Mouse (Mus musculus) heart, postnatal 25 days (tissue): ENCODE measurements at regions not wholly inside any gene's neighbourhood (a gene's known extent, or its start where the extent isn't known, plus 50 kb on each side); places are given as distances from the start of the nearest gene placed in this dataset.
A peak's percentile ranks its signal among the peaks of the same experiment; 100 is the strongest.

Source experiments
- DNase-seq: peaks from one replicate; pipeline ENCODE4 v3.0.0; 2022; ENCODE audit warnings: low spot score
- intact Hi-C: fragments of 180-260 bp; cut with DNase I; formaldehyde crosslinking; loops from one replicate; pipeline ENCODE4 v1.15.1; 2025

- intact Hi-C loops: no loop called here
Measured at GRCm38 (mm10) chr14:105514413-105514812, 256.0 kb downstream of the Ndfip2 start.

GRCm38 (mm10) chr14:105512914-105513677 is 254.7 kb downstream of the Ndfip2 start:
- DNase-seq: no peak
- intact Hi-C loops: no loop called here

More at GRCm38 (mm10) chr14:105514413-105514812, 256.0 kb downstream of the Ndfip2 start:
- DNase-seq: no peak

DNA sequence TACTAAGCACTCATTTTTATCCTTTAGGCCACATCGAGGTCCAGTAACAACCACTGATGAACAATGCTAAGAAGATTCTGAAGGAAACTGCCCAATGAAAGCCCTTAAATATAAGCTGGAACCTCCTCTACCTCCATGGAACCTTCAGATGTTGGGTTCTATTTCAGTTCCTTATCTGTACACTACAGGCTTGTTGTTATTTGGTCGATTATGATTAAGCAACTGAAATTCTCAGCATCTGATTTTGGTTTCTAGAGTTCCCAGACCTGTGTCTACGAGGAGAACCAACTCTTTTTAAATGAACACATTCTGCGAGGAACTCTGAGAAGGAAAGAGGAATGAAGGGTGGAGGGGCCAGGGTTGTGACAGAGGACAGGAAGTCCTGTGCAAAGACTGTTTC is 253.5 kb downstream of the Ndfip2 start:
- intact Hi-C loops: no loop called here
- no peak for DNase-seq

DNA sequence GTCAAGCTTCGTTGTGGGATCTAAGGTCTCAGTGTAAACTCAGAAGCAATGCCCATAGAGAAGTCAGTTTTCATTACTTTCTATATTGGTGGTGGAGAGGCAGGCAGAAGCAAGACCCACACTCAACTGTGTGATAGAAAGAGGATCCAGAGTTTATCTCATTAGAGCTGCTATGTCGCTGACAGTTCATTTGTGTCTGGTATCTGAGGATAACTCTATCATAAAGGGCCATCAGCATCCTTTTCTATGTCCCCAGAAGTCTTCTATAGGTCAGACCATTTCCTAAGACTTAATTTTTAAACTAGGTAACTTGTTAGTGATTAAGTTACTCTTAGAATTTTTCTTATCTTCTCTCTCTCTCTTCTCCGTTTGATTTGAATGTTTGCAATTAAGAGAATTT is 252.8 kb downstream of the Ndfip2 start:
- DNase-seq: no peak
- intact Hi-C loops: no loop called here

- intact Hi-C loops: loop anchor here (10.0 kb wide), 1 partner anchor 230 kb away; no protein-coding TSS in a partner anchor
- no peak for DNase-seq
Measured at GRCm38 (mm10) chr14:105505261-105505660, 246.9 kb downstream of the Ndfip2 start.

- no peak for DNase-seq
- intact Hi-C loops: loop anchor here (5.0 to 10.0 kb wide), 2 partner anchors 102 to 230 kb away; no protein-coding TSS in a partner anchor
Measured at GRCm38 (mm10) chr14:105504376-105504775, 246.0 kb downstream of the Ndfip2 start.

DNA sequence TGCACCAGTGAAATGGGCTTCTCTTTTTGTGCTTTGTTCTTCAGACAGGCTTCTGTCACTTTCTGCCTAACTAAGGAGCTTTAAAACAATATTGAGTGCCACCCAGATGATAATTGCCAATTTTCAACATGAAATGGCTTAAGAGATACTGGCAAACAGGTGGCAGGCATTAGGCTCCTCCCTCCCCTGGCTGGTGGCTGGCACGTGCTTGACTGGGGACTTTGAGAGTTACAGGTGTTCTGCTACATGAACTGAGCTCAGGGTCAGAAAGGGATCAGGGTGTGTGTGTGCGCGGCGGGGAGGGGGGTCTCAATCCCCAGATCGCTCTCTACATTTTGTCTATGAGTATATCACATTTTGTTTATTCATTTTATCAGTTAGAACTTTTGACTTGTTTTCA is 245.4 kb downstream of the Ndfip2 start:
- no peak for DNase-seq
- intact Hi-C loops: loop anchor here (5.0 to 10.0 kb wide), 2 partner anchors 102 to 231 kb away; no protein-coding TSS in a partner anchor

GRCm38 (mm10) chr14:105502633-105502975 is 244.2 kb downstream of the Ndfip2 start:
- intact Hi-C loops: loop anchor here (5.0 to 10.0 kb wide), 2 partner anchors 100 to 232 kb away; no protein-coding TSS in a partner anchor
- DNase-seq: no peak

DNA sequence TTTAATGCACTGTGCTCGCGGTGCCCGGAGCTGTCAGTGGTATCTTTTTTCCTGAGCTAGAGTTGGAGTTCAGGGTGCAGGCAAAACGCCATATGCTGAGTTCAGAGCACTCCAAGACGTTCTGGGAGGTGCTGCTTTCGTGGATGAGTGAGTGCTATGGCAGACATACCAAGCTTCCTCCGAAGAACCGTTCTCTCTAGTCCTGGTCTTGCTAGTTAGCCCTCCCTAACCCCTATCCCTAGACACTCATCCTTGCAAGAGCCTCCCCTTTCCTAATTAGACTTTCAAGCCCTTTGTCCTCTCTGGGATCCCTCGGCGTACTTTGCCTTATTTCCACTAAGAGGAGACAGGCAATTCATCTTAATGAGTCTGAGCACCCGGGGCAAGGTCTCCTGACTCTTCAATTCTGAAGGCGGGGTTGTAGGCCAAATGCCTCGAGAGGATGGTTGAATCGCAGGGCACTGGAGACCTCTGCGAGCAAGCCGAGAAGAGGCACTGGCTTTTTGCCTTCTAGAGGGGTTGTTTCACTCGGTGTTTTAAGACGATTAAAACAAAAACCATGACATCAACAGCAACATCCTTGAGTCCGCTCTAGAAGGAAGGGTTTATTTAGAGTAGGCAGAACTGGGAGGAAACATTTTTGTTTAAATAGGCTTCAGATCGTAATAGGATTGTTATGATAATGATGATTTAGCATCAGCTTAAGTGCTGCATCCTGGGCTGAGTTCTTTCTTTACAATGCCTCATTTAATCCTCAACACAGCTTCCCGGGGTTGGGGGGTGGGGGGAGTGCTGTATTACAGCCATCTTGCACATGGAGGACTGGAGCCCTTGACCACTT is 243.6 kb downstream of the Ndfip2 start:
- intact Hi-C loops: loop anchor here (5.0 to 10.0 kb wide), 2 partner anchors 100 to 233 kb away; no protein-coding TSS in a partner anchor
- no peak for DNase-seq

DNA sequence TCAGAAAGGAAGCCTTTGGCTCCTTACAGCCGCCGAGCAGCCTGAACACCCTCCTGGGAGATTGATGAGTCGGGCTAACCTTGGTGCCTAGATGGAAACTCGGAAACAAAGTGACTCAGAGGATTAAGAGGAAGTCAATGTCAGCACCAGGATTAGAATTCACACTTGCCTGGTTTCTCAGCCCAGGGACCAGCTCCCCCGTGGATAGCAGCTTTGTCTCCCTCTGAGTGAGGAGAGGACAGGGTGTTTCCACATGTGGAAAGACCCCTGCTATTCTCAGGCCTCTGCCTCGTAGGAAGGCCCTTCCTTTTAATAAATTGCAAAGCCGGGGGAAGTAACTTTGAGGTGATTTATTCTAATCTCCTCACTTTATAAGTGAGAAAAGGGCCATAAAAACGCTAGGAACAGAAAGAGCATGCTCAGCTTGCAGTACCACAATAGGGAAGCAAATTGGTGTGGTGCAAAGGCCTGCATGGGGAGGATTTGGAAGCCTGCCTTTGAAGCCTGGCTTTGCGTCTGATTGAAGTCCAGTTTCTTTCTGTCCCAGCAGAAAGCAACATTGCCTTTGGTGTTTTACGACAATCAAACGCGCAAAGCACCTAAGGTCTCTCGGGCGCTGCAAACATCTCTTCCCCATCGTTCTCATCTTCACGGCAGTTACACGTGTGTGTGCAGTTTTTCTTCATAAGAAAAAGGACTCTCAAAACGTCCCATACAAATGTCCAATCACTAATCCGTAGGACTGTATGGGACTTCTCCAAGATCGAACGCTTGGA is 242.8 kb downstream of the Ndfip2 start:
- intact Hi-C loops: loop anchor here (5.0 to 10.0 kb wide), 2 partner anchors 99 to 234 kb away; no protein-coding TSS in a partner anchor
- DNase-seq: no peak

- DNase-seq: no peak
- intact Hi-C loops: no loop called here
Measured at GRCm38 (mm10) chr14:105499319-105499895, 241.0 kb downstream of the Ndfip2 start.

DNA sequence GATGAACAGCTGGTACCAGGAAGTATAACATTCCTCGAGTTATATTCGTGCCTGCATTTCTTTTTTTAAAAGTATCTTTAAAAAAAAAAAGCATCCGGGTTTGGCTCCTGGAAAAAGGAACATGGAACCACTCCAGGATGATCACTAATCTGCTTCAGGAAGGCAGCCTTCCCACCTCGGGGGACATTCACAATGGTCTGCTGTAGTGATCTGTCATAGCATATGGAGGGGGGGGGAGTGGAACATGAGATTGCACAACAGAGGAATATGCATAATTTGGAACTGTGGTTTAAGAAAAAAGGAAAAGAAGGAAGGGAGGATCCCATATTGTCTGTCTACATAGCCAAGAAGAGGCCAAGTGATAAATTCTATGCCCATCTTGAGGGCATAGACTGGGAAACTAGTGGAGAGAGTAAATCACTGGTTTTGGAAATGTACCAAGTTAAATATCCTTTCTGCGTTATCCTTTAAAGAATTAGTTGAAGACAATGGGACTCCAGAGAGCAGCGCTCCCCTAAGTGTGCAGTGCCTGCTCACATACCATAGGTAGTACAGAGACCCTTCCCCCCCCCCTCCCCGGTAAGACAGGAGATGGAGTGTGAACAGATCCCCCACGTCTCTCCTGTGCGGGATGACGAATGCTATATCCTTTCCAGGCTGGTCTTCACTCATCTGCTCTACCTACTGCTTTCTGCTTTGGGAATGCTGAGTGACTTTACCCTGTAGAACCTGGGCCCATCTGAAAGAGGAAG is 240.0 kb downstream of the Ndfip2 start:
- intact Hi-C loops: no loop called here
- no peak for DNase-seq

DNA sequence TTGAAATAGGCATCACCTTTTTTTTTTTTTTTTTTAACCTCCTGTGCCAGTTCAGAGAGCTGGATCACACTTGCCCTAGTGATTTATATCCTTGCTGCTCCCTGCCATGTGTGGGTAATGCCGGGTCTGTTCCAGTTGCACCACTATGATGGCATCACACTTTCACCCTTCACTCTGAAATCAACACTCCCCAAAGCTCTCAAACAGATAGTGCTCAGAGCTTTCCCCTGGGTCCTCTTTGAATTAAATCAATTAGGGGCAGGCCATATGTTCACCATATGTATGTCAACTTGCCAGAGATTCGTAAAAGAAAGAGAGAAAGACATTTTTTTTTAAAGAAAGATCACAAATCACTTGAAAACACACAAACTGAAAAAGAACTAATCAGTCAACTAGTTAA is 236.8 kb downstream of the Ndfip2 start:
- intact Hi-C loops: no loop called here
- no peak for DNase-seq

DNA sequence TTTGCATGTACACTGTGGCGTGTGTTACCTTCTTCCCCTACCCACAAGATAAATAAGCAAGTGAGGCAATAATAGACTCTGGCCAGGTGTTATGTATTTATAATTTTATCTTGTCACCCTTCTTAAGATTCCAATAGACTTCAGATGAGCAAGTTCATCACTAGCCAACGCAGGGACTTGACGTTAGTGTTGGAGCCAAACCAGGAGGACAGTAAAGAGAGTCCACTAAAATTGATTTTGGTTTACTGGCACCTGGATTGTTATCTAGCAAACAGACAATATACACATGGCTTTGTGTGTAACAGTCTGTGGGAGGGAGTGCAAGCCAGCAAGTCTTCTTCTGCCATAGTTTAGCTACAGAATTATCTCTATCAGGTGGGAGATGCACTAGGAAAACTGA is 236.0 kb downstream of the Ndfip2 start:
- intact Hi-C loops: no loop called here
- DNase-seq: no peak

GRCm38 (mm10) chr14:105490158-105490557 is 231.8 kb downstream of the Ndfip2 start:
- DNase-seq: no peak
- intact Hi-C loops: no loop called here

- peak; percentile 33 for DNase-seq
- intact Hi-C loops: no loop called here
Measured at GRCm38 (mm10) chr14:105483352-105484083, 225.1 kb downstream of the Ndfip2 start.

DNA sequence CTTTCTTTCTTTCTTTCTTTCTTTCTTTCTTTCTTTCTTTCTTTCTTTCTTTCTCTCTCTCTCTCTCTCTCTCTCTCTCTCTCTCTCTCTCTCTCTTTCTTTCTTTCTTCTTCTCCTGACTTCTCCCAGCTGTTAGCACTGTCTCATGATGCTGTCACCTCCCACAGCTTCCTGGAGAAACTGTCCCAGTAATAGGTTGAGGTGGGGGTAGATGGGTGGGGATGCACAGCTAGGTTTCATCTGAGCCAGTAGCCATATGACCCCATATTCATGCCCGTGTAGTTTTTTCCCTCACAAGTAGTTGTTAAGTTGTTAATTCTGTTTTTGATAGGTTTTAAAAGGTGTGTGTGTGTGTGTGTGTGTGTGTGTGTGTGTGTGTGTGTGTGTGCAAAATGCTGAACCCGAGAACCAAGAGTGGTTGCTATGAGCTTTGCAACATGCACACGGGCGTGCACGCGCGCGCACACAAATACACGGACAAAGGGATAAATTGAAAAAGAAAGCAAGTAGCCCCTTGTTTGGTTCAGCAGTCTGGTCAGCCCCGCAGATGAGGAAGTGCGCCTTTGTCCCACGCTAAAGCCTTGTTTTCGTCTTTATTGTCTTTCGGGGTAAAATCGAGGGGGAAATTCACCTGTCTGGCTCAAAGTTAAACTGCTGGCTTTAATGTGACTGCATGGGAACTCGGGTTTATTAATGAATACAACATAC is 224.4 kb downstream of the Ndfip2 start:
- DNase-seq: no peak
- intact Hi-C loops: no loop called here

- intact Hi-C loops: no loop called here
Measured at GRCm38 (mm10) chr14:105480048-105480447, 221.7 kb downstream of the Ndfip2 start.

More at GRCm38 (mm10) chr14:105480048-105480447, 221.7 kb downstream of the Ndfip2 start:
- DNase-seq: no peak
